Mouse (Mus musculus) intestine, postnatal 0 days (tissue): Measurements from ENCODE around the gene Nmb. TPM values are rescaled to one million over a fixed set of nuclear protein-coding genes. Genes with fewer than 3 reads are reported as not detected.

Experiments used
- ATAC-seq: fragments of 200-750 bp; cut with Nextera tagmentation; 2 replicates; pipeline ENCODE4 v1.8.0; 2017; ENCODE audit warnings: mild to moderate bottlenecking, moderate TSS enrichment, moderate library complexity
- H3K27ac ChIP-seq: fragments of 300-500 bp; sonication (generic); 2 replicates; pipeline ENCODE4 v1.5.1; 2014; ENCODE audit warnings: mild to moderate bottlenecking, low read depth, low read length, moderate library complexity
- H3K27me3 ChIP-seq: fragments of 300-500 bp; sonication (generic); replicated peaks from 2 replicates; pipeline ENCODE4 v1.6.1; 2014; ENCODE audit warnings: low read length, mixed read lengths; ENCODE audit not compliant: control insufficient read depth, insufficient read depth
- H3K36me3 ChIP-seq: fragments of 300-500 bp; sonication (generic); 2 replicates; pipeline ENCODE4 v1.6.1; 2014; ENCODE audit warnings: mild to moderate bottlenecking, moderate library complexity; ENCODE audit not compliant: control insufficient read depth, insufficient read depth
- H3K4me1 ChIP-seq: fragments of 300-500 bp; sonication (generic); replicated peaks from 2 replicates; pipeline ENCODE4 v1.6.1; 2014; ENCODE audit warnings: antibody characterized with exemption, low read length, mixed read lengths; ENCODE audit not compliant: control insufficient read depth, insufficient read depth
- H3K4me2 ChIP-seq: fragments of 300-500 bp; sonication (generic); replicated peaks from 2 replicates; pipeline ENCODE4 v1.6.1; 2014; ENCODE audit warnings: low read depth, mild to moderate bottlenecking, moderate library complexity
- H3K4me3 ChIP-seq: fragments of 300-500 bp; sonication (generic); 2 replicates; pipeline ENCODE4 v1.5.1; 2014; ENCODE audit warnings: low read depth, low read length
- H3K9ac ChIP-seq: fragments of 300-500 bp; sonication (generic); 2 replicates; pipeline ENCODE4 v1.6.1; 2014; ENCODE audit warnings: mild to moderate bottlenecking, low read depth, low read length
- H3K9me3 ChIP-seq: fragments of 300-500 bp; sonication (generic); 2 replicates; pipeline ENCODE4 v1.6.1; 2016; ENCODE audit warnings: mixed run types; ENCODE audit not compliant: control insufficient read depth
- CTCF ChIP-seq: sonication (generic); IDR thresholded peaks from 2 replicates; pipeline ENCODE4 v1.5.1; 2016; ENCODE audit warnings: low read depth, mild to moderate bottlenecking, control low read depth, antibody characterized with exemption, moderate library complexity
- WGBS: fragments of 180-500 bp; shearing (Covaris S2); extraction: QIAGEN DNeasy Blood & Tissue Kit; methylation state at CpG from one replicate; pipeline ENCODE4 v1.1.7; 2014; 5-methylcytosine and 5-hydroxymethylcytosine counted together
- polyA plus RNA-seq: library from polyadenylated mRNA; unstranded; fragments of >200 nt; fragmentation: Nextera tagmentation; extraction: Ambion mirVana; gene quantifications from 2 replicates; pipeline ENCODE4 v1.2.1, GENCODE M21; 2015

The Nmb gene
- polyA plus RNA-seq, 1 experiment from 2014 or later, result 2.1 TPM

- no peaks in the 10 kb centered on the region for H3K27me3 ChIP-seq
- ATAC-seq, result no peak
- H3K4me1 ChIP-seq, result no peaks in the 10 kb centered on the region
- no peak overlapping the region for H3K27ac ChIP-seq
- no peaks in the 10 kb centered on the region for H3K9me3 ChIP-seq
- TF ChIP-seq CTCF, result no peak
- no peak overlapping the region for H3K9ac ChIP-seq
- H3K4me3 ChIP-seq, result no peak overlapping the region
- H3K36me3 ChIP-seq, result peaks cover 37% of the 10 kb centered on the region
- WGBS, result 91% methylated on average over 1 of the region's 1 CpGs
- no peak overlapping the region for H3K4me2 ChIP-seq
Measured at GRCm38 (mm10) chr7:80935834-80936233, 31.0 kb upstream of the Nmb start.

DNA sequence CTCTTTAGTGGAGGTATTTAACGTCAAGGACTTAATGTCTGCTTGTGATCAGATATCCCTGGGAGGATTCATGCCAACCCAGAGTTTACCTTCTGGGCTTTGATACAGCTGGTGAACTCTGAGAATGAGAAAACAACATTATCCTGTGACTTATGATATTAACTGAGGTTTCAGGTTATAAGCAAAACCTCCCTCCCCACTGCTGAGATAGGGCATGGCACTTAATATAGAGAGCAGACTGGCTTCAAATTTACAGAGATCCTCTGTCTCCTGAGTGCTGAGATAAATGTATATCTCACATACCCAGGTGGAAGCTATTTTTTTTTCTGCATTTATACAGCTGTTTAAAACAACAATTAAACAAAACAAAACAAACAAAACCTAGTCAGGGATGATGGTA lies 27.9 kb upstream of the Nmb start:
- H3K4me2 ChIP-seq, result no peak overlapping the region
- ATAC-seq, result no peak
- H3K4me1 ChIP-seq, result no peaks in the 10 kb centered on the region
- H3K36me3 ChIP-seq, result peaks cover 38% of the 10 kb centered on the region
- no peak overlapping the region for H3K27ac ChIP-seq
- no peaks in the 10 kb centered on the region for H3K27me3 ChIP-seq
- TF ChIP-seq CTCF, result no peak
- H3K9me3 ChIP-seq, result no peaks in the 10 kb centered on the region
- H3K4me3 ChIP-seq, result no peak overlapping the region
- H3K9ac ChIP-seq, result no peak overlapping the region
- 77% methylated on average over 1 of the region's 1 CpGs for WGBS

DNA sequence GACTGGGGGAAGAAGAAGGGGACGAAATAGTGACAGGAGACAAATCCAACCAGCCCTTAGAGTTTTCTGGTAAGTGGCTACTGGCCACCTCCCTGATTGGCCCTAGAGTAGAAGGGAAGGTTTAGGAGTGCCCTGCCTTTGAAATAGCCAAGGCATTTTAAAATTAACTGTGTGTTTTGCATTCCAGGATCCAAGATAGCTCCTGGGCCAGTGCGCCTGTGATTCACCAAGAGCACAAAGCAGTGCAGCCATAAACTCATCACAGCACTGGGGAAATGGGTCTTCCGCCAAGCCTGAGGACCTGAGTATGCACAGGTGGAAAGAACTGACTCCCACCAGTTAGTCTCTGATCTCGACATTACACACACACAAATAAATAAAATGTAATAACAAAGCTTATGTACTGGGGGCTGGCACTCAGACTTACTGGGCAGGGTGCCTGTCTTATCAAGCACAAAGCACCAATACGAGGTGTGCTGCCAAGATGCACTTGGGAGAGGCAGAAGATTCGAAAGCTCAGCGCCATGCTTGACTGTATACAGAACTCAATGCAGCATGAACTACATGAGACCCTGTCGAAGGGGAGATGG lies 26.8 kb upstream of the Nmb start:
- no peak for TF ChIP-seq CTCF
- H3K9me3 ChIP-seq, result no peaks in the 10 kb centered on the region
- H3K4me2 ChIP-seq, result no peak overlapping the region
- H3K4me3 ChIP-seq, result no peak overlapping the region
- H3K9ac ChIP-seq, result no peak overlapping the region
- no peaks in the 10 kb centered on the region for H3K4me1 ChIP-seq
- no peaks in the 10 kb centered on the region for H3K27me3 ChIP-seq
- H3K27ac ChIP-seq, result no peak overlapping the region
- 88% methylated on average over 8 of the region's 8 CpGs for WGBS
- H3K36me3 ChIP-seq, result peaks cover 46% of the 10 kb centered on the region
- no peak for ATAC-seq

- WGBS, result 91% methylated on average over 2 of the region's 2 CpGs
- Histone ChIP-seq H3K27me3 (no peaks in the 10 kb centered on the region), H3K36me3 (peaks cover 30% of the 10 kb centered on the region), H3K27ac (no peak overlapping the region), H3K4me1 (no peaks in the 10 kb centered on the region), H3K4me2 (no peak overlapping the region), H3K9me3 (no peaks in the 10 kb centered on the region), H3K4me3 (no peak overlapping the region), H3K9ac (no peak overlapping the region)
- ATAC-seq, result no peak
- TF ChIP-seq CTCF, result no peak
Measured at GRCm38 (mm10) chr7:80923165-80923564, 18.3 kb upstream of the Nmb start.

DNA sequence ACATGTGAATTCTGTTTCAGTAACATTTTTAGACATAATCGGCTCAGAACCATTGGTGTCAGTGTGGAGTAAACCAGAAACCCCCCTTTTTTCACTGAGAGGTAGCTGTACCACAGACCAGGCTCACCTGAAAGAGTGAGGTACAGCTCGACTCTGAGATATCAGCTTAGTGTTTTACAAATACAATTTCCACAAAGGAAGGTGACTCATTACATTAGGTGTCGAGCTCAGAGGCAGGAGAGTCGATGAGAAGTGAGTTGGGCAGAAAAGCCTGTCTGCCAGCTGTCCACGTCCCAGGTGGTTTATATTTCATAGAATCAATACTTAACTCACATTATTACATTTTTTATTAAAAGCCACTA lies 14.8 kb upstream of the Nmb start:
- H3K27ac ChIP-seq, result no peak overlapping the region
- no peak for TF ChIP-seq CTCF

GRCm38 (mm10) chr7:80918982-80919646 lies 14.2 kb upstream of the Nmb start:
- 0 out of 2 replicates have a peak, but pooled peaks have one; percentile 70 for ATAC-seq
- H3K27ac ChIP-seq, result no peak overlapping the region
- 37% methylated on average over 8 of the region's 8 CpGs for WGBS
- H3K4me1 ChIP-seq, result no peaks in the 10 kb centered on the region
- no peaks in the 10 kb centered on the region for H3K27me3 ChIP-seq
- H3K36me3 ChIP-seq, result peaks cover 44% of the 10 kb centered on the region
- TF ChIP-seq CTCF, result no peak
- H3K4me2 ChIP-seq, result no peak overlapping the region
- no peak overlapping the region for H3K4me3 ChIP-seq
- no peaks in the 10 kb centered on the region for H3K9me3 ChIP-seq
- no peak overlapping the region for H3K9ac ChIP-seq

More for the DNA sequence above, 14.8 kb upstream of the Nmb start:
- H3K36me3 ChIP-seq, result peaks cover 39% of the 10 kb centered on the region
- H3K4me2 ChIP-seq, result no peak overlapping the region
- H3K4me3 ChIP-seq, result no peak overlapping the region
- no peak overlapping the region for H3K9ac ChIP-seq
- 54% methylated on average over 5 of the region's 5 CpGs for WGBS
- H3K27me3 ChIP-seq, result no peaks in the 10 kb centered on the region
- H3K9me3 ChIP-seq, result no peaks in the 10 kb centered on the region
- no peak for ATAC-seq
- H3K4me1 ChIP-seq, result no peaks in the 10 kb centered on the region
